Mouse (Mus musculus) kidney, postnatal 0 days (tissue): ENCODE data around the gene Apba2. TPM values are rescaled to one million over a fixed set of nuclear protein-coding genes. Genes with fewer than 3 reads are reported as not detected.

ENCODE experiments used
- ATAC-seq: fragments of 200-750 bp; cut with Nextera tagmentation; replicated peaks from 2 replicates; pipeline ENCODE4 v1.8.0; 2017; ENCODE audit warnings: low read depth, moderate number of reproducible peaks, moderate TSS enrichment, moderate library complexity; ENCODE audit not compliant: low FRiP score
- DNase-seq: peaks from one replicate; pipeline ENCODE4 v3.0.0-alpha.2; 2016; ENCODE audit warnings: low spot score
- H3K27ac ChIP-seq: fragments of 300-500 bp; sonication (generic); 2 replicates; pipeline ENCODE4 v1.5.1; 2014; ENCODE audit warnings: mild to moderate bottlenecking
- H3K27me3 ChIP-seq: fragments of 300-500 bp; sonication (generic); 2 replicates; pipeline ENCODE4 v1.6.1; 2014; ENCODE audit warnings: low read length, mixed read lengths; ENCODE audit not compliant: insufficient read depth
- H3K36me3 ChIP-seq: fragments of 300-500 bp; sonication (generic); 2 replicates; pipeline ENCODE4 v1.6.1; 2014; ENCODE audit warnings: low read length, mixed read lengths; ENCODE audit not compliant: insufficient read depth
- H3K4me1 ChIP-seq: fragments of 300-500 bp; sonication (generic); replicated peaks from 2 replicates; pipeline ENCODE4 v1.6.1; 2014; ENCODE audit warnings: antibody characterized with exemption, low read length, mixed read lengths; ENCODE audit not compliant: insufficient read depth
- H3K4me2 ChIP-seq: fragments of 300-500 bp; sonication (generic); 2 replicates; pipeline ENCODE4 v1.6.1; 2014; ENCODE audit warnings: mild to moderate bottlenecking, low read length, moderate library complexity, mixed read lengths
- H3K4me3 ChIP-seq: fragments of 300-500 bp; sonication (generic); replicated peaks from 2 replicates; pipeline ENCODE4 v1.5.1; 2014; ENCODE audit warnings: low read depth, low read length
- H3K9ac ChIP-seq: fragments of 300-500 bp; sonication (generic); 2 replicates; pipeline ENCODE4 v1.6.1; 2014; ENCODE audit warnings: low read depth, low read length
- H3K9me3 ChIP-seq: fragments of 300-500 bp; sonication (generic); replicated peaks from 2 replicates; pipeline ENCODE4 v1.6.1; 2016; ENCODE audit warnings: low read length, inconsistent platforms, mixed read lengths
- CTCF ChIP-seq: IDR thresholded peaks from 2 replicates; pipeline ENCODE4 v1.5.1; 2016; ENCODE audit warnings: antibody characterized with exemption, low read depth, mild to moderate bottlenecking, moderate library complexity
- WGBS: fragments of 180-500 bp; shearing (Covaris S2); extraction: QIAGEN DNeasy Blood & Tissue Kit; methylation state at CpG from one replicate; pipeline ENCODE4 v1.1.7; 2014; 5-methylcytosine and 5-hydroxymethylcytosine counted together
- polyA plus RNA-seq: library from polyadenylated mRNA; unstranded; fragments of >200 nt; fragmentation: Nextera tagmentation; extraction: Ambion mirVana; gene quantifications from 2 replicates; pipeline ENCODE4 v1.2.1, GENCODE M21; 2015

Gene Apba2
- polyA plus RNA-seq, 1 experiment from 2014 or later: 1.7 TPM

GRCm38 (mm10) chr7:64596652-64597051, 95.1 kb downstream of the Apba2 start:
- Histone ChIP-seq H3K4me3 (no peak overlapping the region), H3K4me1 (no peaks in the 10 kb centered on the region), H3K9ac (no peak overlapping the region), H3K9me3 (no peaks in the 10 kb centered on the region), H3K4me2 (no peak overlapping the region), H3K27ac (no peak overlapping the region), H3K36me3 (no peaks in the 10 kb centered on the region), H3K27me3 (no peaks in the 10 kb centered on the region)
- no peak for ATAC-seq
- WGBS: 53% methylated on average over 9 of the region's 9 CpGs
- no peak for TF ChIP-seq CTCF
- no peak for DNase-seq

GRCm38 (mm10) chr7:64609866-64610265, 108.4 kb downstream of the Apba2 start:
- H3K4me2 ChIP-seq: no peak overlapping the region
- 78% methylated on average over 3 of the region's 3 CpGs for WGBS
- no peak for TF ChIP-seq CTCF
- no peak overlapping the region for H3K9ac ChIP-seq
- ATAC-seq: no peak
- no peaks in the 10 kb centered on the region for H3K4me1 ChIP-seq
- H3K36me3 ChIP-seq: no peaks in the 10 kb centered on the region
- H3K27ac ChIP-seq: no peak overlapping the region
- DNase-seq: no peak
- H3K27me3 ChIP-seq: no peaks in the 10 kb centered on the region
- H3K4me3 ChIP-seq: no peak overlapping the region
- H3K9me3 ChIP-seq: no peaks in the 10 kb centered on the region

DNA sequence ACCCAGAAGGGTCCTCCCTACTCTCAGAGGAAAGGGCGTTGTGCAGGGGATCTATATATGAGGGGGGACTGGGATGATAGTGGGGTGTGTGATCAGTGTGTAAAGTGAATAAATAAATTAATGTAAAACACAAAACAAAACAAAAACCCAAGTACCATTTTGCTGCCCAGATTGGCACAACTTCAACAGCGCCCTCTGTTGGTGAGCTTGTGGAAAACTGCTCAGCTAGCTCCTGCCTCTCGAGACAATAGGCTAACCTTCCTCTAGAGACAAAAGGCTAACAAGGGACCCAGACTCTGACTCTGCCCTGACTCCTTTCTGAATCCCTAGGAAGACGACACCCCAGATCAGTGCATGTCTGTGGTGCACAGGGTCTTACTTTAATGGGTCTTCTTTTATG, 109.4 kb downstream of the Apba2 start:
- Histone ChIP-seq H3K27me3 (no peaks in the 10 kb centered on the region), H3K4me2 (no peak overlapping the region), H3K9ac (no peak overlapping the region), H3K36me3 (no peaks in the 10 kb centered on the region), H3K4me1 (no peaks in the 10 kb centered on the region), H3K4me3 (no peak overlapping the region), H3K27ac (no peak overlapping the region), H3K9me3 (no peaks in the 10 kb centered on the region)
- peak; percentile 28; the same call in 1 of the 2 replicates for TF ChIP-seq CTCF
- 69% methylated on average over 4 of the region's 4 CpGs for WGBS
- DNase-seq (no peak), ATAC-seq (no peak)

DNA sequence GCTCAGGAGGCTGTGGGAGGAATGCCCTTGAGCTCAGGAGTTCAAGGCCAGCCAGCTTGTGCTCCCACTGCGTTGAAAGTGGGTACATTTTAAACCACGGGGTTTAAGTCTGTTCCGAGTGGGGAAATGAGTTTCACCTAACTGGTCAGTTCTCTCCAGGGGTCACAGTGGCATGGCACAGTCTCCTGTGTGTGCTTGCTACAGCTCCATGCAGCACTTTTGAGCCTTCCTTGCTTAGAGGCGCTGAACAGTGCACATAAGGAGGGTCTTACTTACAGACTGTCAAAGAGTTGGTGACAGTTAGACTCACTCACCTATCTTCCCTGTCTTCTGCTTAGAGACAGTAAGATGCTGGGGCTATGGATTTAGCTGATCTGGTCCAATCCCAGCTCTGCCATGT, 117.8 kb downstream of the Apba2 start:
- Histone ChIP-seq H3K27ac (no peak overlapping the region), H3K4me2 (no peak overlapping the region), H3K27me3 (no peaks in the 10 kb centered on the region), H3K9ac (no peak overlapping the region), H3K9me3 (no peaks in the 10 kb centered on the region), H3K36me3 (no peaks in the 10 kb centered on the region), H3K4me1 (no peaks in the 10 kb centered on the region), H3K4me3 (no peak overlapping the region)
- 85% methylated on average over 4 of the region's 4 CpGs for WGBS
- DNase-seq: no peak
- TF ChIP-seq CTCF: no peak
- ATAC-seq: no peak

- no peaks in the 10 kb centered on the region for H3K9me3 ChIP-seq
- peak; percentile 56 for DNase-seq
- ATAC-seq: no peak
- no peak overlapping the region for H3K4me3 ChIP-seq
- H3K27me3 ChIP-seq: no peaks in the 10 kb centered on the region
- H3K36me3 ChIP-seq: no peaks in the 10 kb centered on the region
- WGBS: 30% methylated on average over 8 of the region's 8 CpGs
- no peak overlapping the region for H3K4me2 ChIP-seq
- no peak overlapping the region for H3K27ac ChIP-seq
- no peak overlapping the region for H3K9ac ChIP-seq
- H3K4me1 ChIP-seq: no peaks in the 10 kb centered on the region
- no peak for TF ChIP-seq CTCF
Measured at GRCm38 (mm10) chr7:64626494-64626893, 125.0 kb downstream of the Apba2 start.

- no peak overlapping the region for H3K9ac ChIP-seq
- WGBS: 62% methylated on average over 8 of the region's 8 CpGs
- TF ChIP-seq CTCF: no peak
- H3K9me3 ChIP-seq: no peaks in the 10 kb centered on the region
- no peaks in the 10 kb centered on the region for H3K36me3 ChIP-seq
- DNase-seq: no peak
- H3K4me1 ChIP-seq: no peaks in the 10 kb centered on the region
- ATAC-seq: no peak
- H3K27ac ChIP-seq: no peak overlapping the region
- no peak overlapping the region for H3K4me3 ChIP-seq
- H3K27me3 ChIP-seq: no peaks in the 10 kb centered on the region
- no peak overlapping the region for H3K4me2 ChIP-seq
Measured at GRCm38 (mm10) chr7:64627972-64628655, 126.6 kb downstream of the Apba2 start.

GRCm38 (mm10) chr7:64630697-64631096, 129.2 kb downstream of the Apba2 start:
- WGBS: 86% methylated on average over 6 of the region's 6 CpGs
- Histone ChIP-seq H3K9ac (no peak overlapping the region), H3K27ac (no peak overlapping the region), H3K4me1 (no peaks in the 10 kb centered on the region), H3K4me3 (no peak overlapping the region), H3K4me2 (no peak overlapping the region), H3K27me3 (no peaks in the 10 kb centered on the region), H3K36me3 (no peaks in the 10 kb centered on the region), H3K9me3 (no peaks in the 10 kb centered on the region)
- ATAC-seq (no peak), DNase-seq (no peak)
- TF ChIP-seq CTCF: no peak
